Mouse (Mus musculus) left cerebral cortex, postnatal 25 days (tissue): Measurements from ENCODE around the gene Zfp451. TPM values are rescaled to one million over a fixed set of nuclear protein-coding genes. Genes with fewer than 3 reads are reported as not detected.
"Not testable (repeated sequence)": the region's sequence is repeated elsewhere in the genome, so short reads cannot be mapped to it uniquely, and the experiment has no call there.

ENCODE experiments used
- DNase-seq, 2 experiments: peaks; one replicate each; pipeline ENCODE4 v3.0.0; 2022; ENCODE audit warnings: low spot score in 2 of 2, mixed read lengths in 1 of 2
- intact Hi-C: fragments of 180-260 bp; cut with DNase I; formaldehyde crosslinking; loops from one replicate; pipeline ENCODE4 v1.15.1; 2025
- total RNA-seq, 2 experiments: library from RNA; stranded (reverse); gene quantifications; 2 replicates each; pipeline ENCODE4 v1.2.3; 2021

Zfp451 gene
- total RNA-seq, 2 experiments from 2014 or later = 58.0 to 65.7 TPM

GRCm38 (mm10) chr1:33763826-33764225 is 50.6 kb downstream of the Zfp451 start:
- intact Hi-C loops = no loop called here
- no peak for DNase-seq

GRCm38 (mm10) chr1:33758488-33758887 is 55.9 kb downstream of the Zfp451 start:
- DNase-seq = peak in 1 of 2 experiments; percentile 39
- intact Hi-C loops = loop anchor here (5.0 to 10.0 kb wide), 2 partner anchors 124 to 206 kb away; no protein-coding TSS in a partner anchor

GRCm38 (mm10) chr1:33757491-33758041 is 56.8 kb downstream of the Zfp451 start, which contains the start of gene Bag2:
Bag2 (minus strand) TSS chr1:33757795.
- intact Hi-C loops = loop anchor here (5.0 to 10.0 kb wide), 2 partner anchors 125 to 207 kb away; no protein-coding TSS in a partner anchor
- peak; percentile 38 to 42 for DNase-seq

GRCm38 (mm10) chr1:33757033-33757413 is 57.4 kb downstream of the Zfp451 start:
- intact Hi-C loops = loop anchor here (5.0 to 10.0 kb wide), 2 partner anchors 125 to 208 kb away; no protein-coding TSS in a partner anchor
- no peak for DNase-seq

GRCm38 (mm10) chr1:33756258-33757032 is 58.0 kb downstream of the Zfp451 start:
- intact Hi-C loops = loop anchor here (5.0 to 10.0 kb wide), 2 partner anchors 126 to 208 kb away; no protein-coding TSS in a partner anchor
- no peak for DNase-seq

- no peak for DNase-seq
- intact Hi-C loops = loop anchor here (5.0 to 10.0 kb wide), 2 partner anchors 127 to 209 kb away; no protein-coding TSS in a partner anchor
These were observed 58.6 kb downstream of the Zfp451 start for GRCm38 (mm10) chr1:33755799-33756198.

GRCm38 (mm10) chr1:33754965-33755735 is 59.2 kb downstream of the Zfp451 start:
- intact Hi-C loops = loop anchor here (5.0 to 10.0 kb wide), 2 partner anchors 127 to 210 kb away; no protein-coding TSS in a partner anchor
- DNase-seq = no peak

- DNase-seq = peak in 1 of 2 experiments; percentile 24
- intact Hi-C loops = loop anchor here (10.0 kb wide), 1 partner anchor 211 kb away; no protein-coding TSS in a partner anchor
These were observed 60.3 kb downstream of the Zfp451 start for GRCm38 (mm10) chr1:33754089-33754488.

GRCm38 (mm10) chr1:33751283-33751682 is 63.1 kb downstream of the Zfp451 start:
- intact Hi-C loops = loop anchor here (10.0 kb wide), 1 partner anchor 214 kb away; no protein-coding TSS in a partner anchor
- DNase-seq = peak; percentile 61 to 87

- DNase-seq = not testable (repeated sequence)
- intact Hi-C loops = loop anchor here (10.0 kb wide), 1 partner anchor 215 kb away; no protein-coding TSS in a partner anchor
These were observed 64.7 kb downstream of the Zfp451 start for GRCm38 (mm10) chr1:33749709-33750108.

GRCm38 (mm10) chr1:33749109-33749508 is 65.3 kb downstream of the Zfp451 start:
- DNase-seq = no peak
- intact Hi-C loops = no loop called here

- no peak for DNase-seq
These were observed 68.5 kb downstream of the Zfp451 start for GRCm38 (mm10) chr1:33745901-33746300.

GRCm38 (mm10) chr1:33744815-33745214 is 69.6 kb downstream of the Zfp451 start:
- DNase-seq = not testable (repeated sequence)

More at GRCm38 (mm10) chr1:33745901-33746300, 68.5 kb downstream of the Zfp451 start:
- intact Hi-C loops = no loop called here

GRCm38 (mm10) chr1:33742903-33743302 is 71.5 kb downstream of the Zfp451 start:
- intact Hi-C loops = no loop called here
- peak; percentile 50 to 81 for DNase-seq

More at GRCm38 (mm10) chr1:33744815-33745214, 69.6 kb downstream of the Zfp451 start:
- intact Hi-C loops = not testable (repeated sequence)

GRCm38 (mm10) chr1:33739302-33739701 is 75.1 kb downstream of the Zfp451 start:
- DNase-seq = peak; percentile 88 to 90
- intact Hi-C loops = loop anchor here (2.0 kb wide), 2 partner anchors 55 to 67 kb away; no protein-coding TSS in a partner anchor

GRCm38 (mm10) chr1:33738681-33739278 is 75.6 kb downstream of the Zfp451 start:
- intact Hi-C loops = loop anchor here (2.0 kb wide), 2 partner anchors 54 to 66 kb away; no protein-coding TSS in a partner anchor
- no peak for DNase-seq

GRCm38 (mm10) chr1:33738281-33738680 is 76.1 kb downstream of the Zfp451 start:
- no peak for DNase-seq
- intact Hi-C loops = loop anchor here (2.0 kb wide), 2 partner anchors 53 to 65 kb away; no protein-coding TSS in a partner anchor

- intact Hi-C loops = no loop called here
- DNase-seq = no peak
These were observed 80.3 kb downstream of the Zfp451 start for GRCm38 (mm10) chr1:33734001-33734685.
